Mouse (Mus musculus) adrenal gland, adult 18-20 months (tissue): ENCODE measurements around the gene 1700013H16Rik. TPM values are rescaled to one million over a fixed set of nuclear protein-coding genes. Genes with fewer than 3 reads are reported as not detected.
"Not testable (repeated sequence)": the region's sequence is repeated elsewhere in the genome, so short reads cannot be mapped to it uniquely, and the experiment has no call there.

Source experiments
- DNase-seq, 2 experiments: peaks; one replicate each; pipeline ENCODE4 v3.0.0; 2021 to 2022; ENCODE audit warnings: low spot score in 2 of 2
- long read RNA-seq, 2 experiments: library from polyadenylated mRNA; stranded (forward); transcript quantifications; one replicate each; pipeline ENCODE4 v2.0.0; 2021
- total RNA-seq, 2 experiments: library from RNA; stranded (reverse); gene quantifications; 1 replicate in 1 of 2; 2 replicates in 1 of 2; pipeline ENCODE4 v1.2.3; 2021

Gene 1700013H16Rik
- total RNA-seq: not detected
- long read RNA-seq, experiment 1: 0 reads
- long read RNA-seq, experiment 2: 0 reads

GRCm38 (mm10) chrX:53757736-53758135 is at the start of gene 1700013H16Rik:
1700013H16Rik (minus strand) TSS chrX:53757831.
- DNase-seq: no peak

GRCm38 (mm10) chrX:53799074-53799473 is 41.4 kb upstream of the 1700013H16Rik start:
- DNase-seq: no peak

GRCm38 (mm10) chrX:53797519-53797918 is 39.9 kb upstream of the 1700013H16Rik start, which contains the start of gene Xlr:
Xlr (minus strand) TSS chrX:53797706.
- not testable (repeated sequence) for DNase-seq

GRCm38 (mm10) chrX:53776276-53776675 is 18.6 kb upstream of the 1700013H16Rik start, which contains the start of gene Zfp36l3:
Zfp36l3 (minus strand) TSS chrX:53776394.
- no peak for DNase-seq

GRCm38 (mm10) chrX:53752851-53753250 is 4.8 kb downstream of the 1700013H16Rik start:
- no peak for DNase-seq

GRCm38 (mm10) chrX:53728967-53729366 is 28.7 kb downstream of the 1700013H16Rik start:
- no peak for DNase-seq

- no peak for DNase-seq
These were observed 33.0 kb downstream of the 1700013H16Rik start, which contains the start of gene 4930502E18Rik for GRCm38 (mm10) chrX:53724596-53724995. 4930502E18Rik (plus strand) TSS chrX:53724826.

- peak; percentile 29 to 31 for DNase-seq
These were observed 41.1 kb downstream of the 1700013H16Rik start for GRCm38 (mm10) chrX:53716323-53717182.

- no peak for DNase-seq
These were observed 41.7 kb downstream of the 1700013H16Rik start for GRCm38 (mm10) chrX:53715942-53716322.

GRCm38 (mm10) chrX:53702673-53703072 is 55.0 kb downstream of the 1700013H16Rik start:
- DNase-seq: no peak

GRCm38 (mm10) chrX:53699225-53699624 is 58.4 kb downstream of the 1700013H16Rik start:
- DNase-seq: no peak

GRCm38 (mm10) chrX:53694008-53694777 is 63.4 kb downstream of the 1700013H16Rik start:
- DNase-seq: no peak

GRCm38 (mm10) chrX:53693141-53693540 is 64.5 kb downstream of the 1700013H16Rik start:
- no peak for DNase-seq

Other genes starting within 250 kb of the 1700013H16Rik start
- 100 to 1,000 TPM; 138 to 158 TPM for gene Rtl8c, start 149.8 kb downstream of the 1700013H16Rik start, total RNA-seq
- gene Gm14597, start 148.9 kb downstream of the 1700013H16Rik start, total RNA-seq: under 1 TPM in 1 of 2 experiments, not detected in 1; 0.60 TPM
- gene Rtl8a, start 114.1 kb downstream of the 1700013H16Rik start, total RNA-seq: 100 to 1,000 TPM; 144 to 182 TPM
- gene Rtl8b, start 87.4 kb downstream of the 1700013H16Rik start, total RNA-seq: 100 to 1,000 TPM in 1 of 2 experiments, 10 to 100 TPM in 1; 83.5 to 102 TPM
- gene 4930502E18Rik, start 33.0 kb downstream of the 1700013H16Rik start, total RNA-seq: under 1 TPM in 1 of 2 experiments, not detected in 1; 0.56 TPM
- gene Zfp36l3, start 18.6 kb upstream of the 1700013H16Rik start, total RNA-seq: not detected
- gene Xlr, start 39.9 kb upstream of the 1700013H16Rik start, total RNA-seq: 1 to 10 TPM in 1 of 2 experiments, under 1 TPM in 1; 0.83 to 1.3 TPM